Mouse (Mus musculus): ENCODE data around the gene Gm49394. TPM values are rescaled to one million over a fixed set of nuclear protein-coding genes. Genes with fewer than 3 reads are reported as not detected.
A peak's percentile ranks its signal among the peaks of the same experiment; 100 is the strongest.

Gm49394 gene
- polyA plus RNA-seq, 1 experiment from 2014 or later = not detected

DNA sequence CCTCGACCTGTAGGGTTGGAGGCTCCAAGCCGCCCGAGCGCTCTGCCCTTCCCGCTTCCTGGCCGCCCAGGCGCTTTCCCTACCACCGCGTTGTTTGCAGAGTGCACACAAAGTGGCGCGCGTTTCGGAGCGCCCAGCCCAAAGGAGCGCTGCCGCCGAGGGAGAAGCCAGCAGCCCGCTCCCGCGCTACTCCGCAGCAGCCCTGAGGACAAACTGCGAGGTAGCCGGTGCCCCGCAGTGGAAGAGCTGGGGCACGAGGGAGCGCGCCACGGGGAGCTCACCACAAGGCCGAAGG, 9.1 kb downstream of the Gm49394 start:
- peak; percentile 26; the same call in 1 of the 2 replicates for ATAC-seq

DNA sequence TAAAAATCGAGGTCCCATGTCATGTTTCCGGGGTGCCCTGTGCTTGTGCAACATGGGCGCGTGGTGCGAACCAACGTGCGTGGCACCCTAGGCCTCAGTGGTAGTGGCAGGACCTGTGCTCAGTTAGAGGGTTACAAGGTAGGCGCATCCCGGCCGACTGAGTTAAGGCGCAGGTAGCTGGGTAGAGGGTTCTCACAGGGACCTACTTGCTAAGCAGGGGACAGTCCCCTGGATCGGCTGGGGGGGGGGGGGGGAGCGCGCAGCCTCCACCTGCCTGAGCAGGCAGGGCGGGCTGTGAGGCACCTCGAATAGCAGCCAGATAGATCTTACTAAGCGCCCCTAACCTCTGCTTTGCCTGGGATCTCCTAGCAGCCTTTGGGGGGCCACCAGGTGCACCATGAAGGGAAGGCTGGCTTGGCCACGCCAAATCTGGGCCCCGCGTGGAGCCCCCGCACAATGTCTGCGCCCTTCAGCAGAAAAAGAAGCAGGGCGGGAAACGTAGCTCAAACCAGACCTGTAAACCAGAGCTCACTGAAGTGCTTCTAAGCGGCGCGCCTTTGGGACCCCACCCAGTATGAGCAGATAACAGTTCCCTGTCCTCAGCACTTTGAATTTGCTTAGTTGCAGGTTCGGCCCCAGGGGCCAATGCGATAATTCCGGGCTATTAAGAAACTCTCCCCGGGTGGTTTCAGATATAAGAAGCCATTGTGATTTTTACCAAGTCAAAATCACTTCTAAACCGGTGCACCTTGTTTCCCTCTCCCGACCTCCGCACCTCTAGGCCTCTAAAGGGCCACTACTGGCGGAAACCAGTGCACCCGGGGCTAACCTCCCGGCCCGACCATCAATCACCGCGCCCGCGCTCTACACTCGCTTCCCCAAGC, 9.7 kb downstream of the Gm49394 start:
- 0 out of 2 replicates have a peak, but pooled peaks cover 3% of the 10 kb centered on the region for H3K4me1 ChIP-seq (replicated peaks; ENCODE audit: control insufficient read depth, insufficient read depth, low read length)
- H3K4me3 ChIP-seq (ENCODE audit: low read depth, low read length) = peak overlapping the region; percentile 49
- H3K4me2 ChIP-seq (replicated peaks; ENCODE audit: low read depth) = peak overlapping the region; percentile 83
- H3K27ac ChIP-seq (ENCODE audit: low read depth, low read length) = peak overlapping the region; percentile 91
- H3K9ac ChIP-seq (ENCODE audit: low read depth, low read length) = peak overlapping the region; percentile 60
- 2% methylated on average over 42 of the region's 43 CpGs for WGBS
- H3K9me3 ChIP-seq (ENCODE audit: control insufficient read depth) = no peaks in the 10 kb centered on the region
- peaks cover 83% of the 10 kb centered on the region for H3K27me3 ChIP-seq (replicated peaks; ENCODE audit: control insufficient read depth, insufficient read depth, low read length)
- no peak for TF ChIP-seq CTCF (IDR thresholded peaks at IDR 0.05; ENCODE audit: low read depth)
- peak; percentile 55 for ATAC-seq
- H3K36me3 ChIP-seq (ENCODE audit: control insufficient read depth, insufficient read depth) = no peaks in the 10 kb centered on the region

More for the DNA sequence above, 9.1 kb downstream of the Gm49394 start:
- Histone ChIP-seq H3K36me3 (ENCODE audit: control insufficient read depth, insufficient read depth) (no peaks in the 10 kb centered on the region), H3K4me1 (replicated peaks; ENCODE audit: control insufficient read depth, insufficient read depth, low read length) (0 out of 2 replicates have a peak, but pooled peaks cover 3% of the 10 kb centered on the region), H3K27ac (ENCODE audit: low read depth, low read length) (peak overlapping the region; percentile 91), H3K4me2 (replicated peaks; ENCODE audit: low read depth) (peak overlapping the region; percentile 83), H3K27me3 (replicated peaks; ENCODE audit: control insufficient read depth, insufficient read depth, low read length) (peaks cover 87% of the 10 kb centered on the region), H3K9ac (ENCODE audit: low read depth, low read length) (peak overlapping the region; percentile 60), H3K9me3 (ENCODE audit: control insufficient read depth) (no peaks in the 10 kb centered on the region), H3K4me3 (ENCODE audit: low read depth, low read length) (peak overlapping the region; percentile 49)
- WGBS = 1% methylated on average over 29 of the region's 29 CpGs
- TF ChIP-seq CTCF (IDR thresholded peaks at IDR 0.05; ENCODE audit: low read depth) = no peak

DNA sequence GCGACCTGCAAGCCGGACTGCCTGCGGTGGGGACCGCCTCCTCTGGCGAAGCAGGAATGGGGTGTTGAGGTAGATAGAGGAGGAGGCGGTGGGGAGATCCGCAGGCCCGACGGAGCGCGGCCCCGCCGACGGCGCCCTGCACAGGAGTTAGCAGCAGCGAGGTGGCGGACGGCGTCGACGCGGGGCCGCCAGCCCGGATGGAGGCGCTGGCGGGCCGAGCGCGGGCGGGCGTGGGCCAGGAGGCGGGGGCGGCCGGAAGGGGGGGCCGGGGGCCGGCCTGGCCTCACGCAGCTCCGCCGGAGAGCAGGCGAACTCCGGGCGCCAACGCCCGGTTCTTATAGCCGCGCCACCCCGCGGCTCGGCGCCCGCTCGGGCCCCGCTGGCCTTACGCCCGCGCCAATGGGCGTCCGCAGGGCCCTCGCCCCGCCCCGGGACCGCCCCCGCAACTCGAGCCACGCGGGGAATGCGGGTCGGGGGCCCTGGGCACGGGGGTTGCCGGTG, 10.5 kb downstream of the Gm49394 start:
- H3K4me1 ChIP-seq (replicated peaks; ENCODE audit: control insufficient read depth, insufficient read depth, low read length) = 0 out of 2 replicates have a peak, but pooled peaks cover 3% of the 10 kb centered on the region

DNA sequence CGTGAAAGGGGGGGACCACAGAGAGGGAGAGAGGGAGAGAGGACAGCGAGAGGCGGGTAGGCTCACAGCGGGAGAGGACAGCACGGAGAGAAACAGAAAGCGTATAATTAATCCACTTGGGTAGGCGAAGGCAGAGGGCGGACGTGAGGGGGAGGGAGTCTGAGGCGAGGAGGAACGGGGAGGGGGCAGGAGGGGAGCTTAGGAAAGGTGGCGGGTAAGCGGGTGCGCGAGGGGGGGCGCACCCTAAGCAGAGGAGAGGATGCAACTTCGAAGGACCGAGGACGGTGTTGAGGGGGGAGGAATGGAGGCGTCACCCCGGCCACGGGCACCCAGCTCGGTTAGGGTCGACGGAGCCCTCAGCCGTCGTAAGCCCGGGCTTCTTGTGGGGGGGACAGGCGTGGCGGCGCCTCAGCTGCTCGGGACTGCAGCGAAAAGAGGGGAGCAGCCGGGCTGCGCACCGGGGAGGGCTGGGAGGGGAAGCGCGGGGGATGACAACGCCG, 11.0 kb downstream of the Gm49394 start:
- H3K27ac ChIP-seq (ENCODE audit: low read depth, low read length) = peak overlapping the region; percentile 91

More for the DNA sequence above, 10.5 kb downstream of the Gm49394 start:
- Histone ChIP-seq H3K36me3 (ENCODE audit: control insufficient read depth, insufficient read depth) (peaks cover 5% of the 10 kb centered on the region), H3K4me2 (replicated peaks; ENCODE audit: low read depth) (peak overlapping the region; percentile 83), H3K27me3 (replicated peaks; ENCODE audit: control insufficient read depth, insufficient read depth, low read length) (peaks cover 82% of the 10 kb centered on the region), H3K27ac (ENCODE audit: low read depth, low read length) (peak overlapping the region; percentile 91), H3K9me3 (ENCODE audit: control insufficient read depth) (no peaks in the 10 kb centered on the region), H3K4me3 (ENCODE audit: low read depth, low read length) (peak overlapping the region; percentile 49), H3K9ac (ENCODE audit: low read depth, low read length) (peak overlapping the region; percentile 60)
- WGBS = 2% methylated on average over 43 of the region's 70 CpGs
- ATAC-seq = peak; percentile 80
- TF ChIP-seq CTCF (IDR thresholded peaks at IDR 0.05; ENCODE audit: low read depth) = no peak

DNA sequence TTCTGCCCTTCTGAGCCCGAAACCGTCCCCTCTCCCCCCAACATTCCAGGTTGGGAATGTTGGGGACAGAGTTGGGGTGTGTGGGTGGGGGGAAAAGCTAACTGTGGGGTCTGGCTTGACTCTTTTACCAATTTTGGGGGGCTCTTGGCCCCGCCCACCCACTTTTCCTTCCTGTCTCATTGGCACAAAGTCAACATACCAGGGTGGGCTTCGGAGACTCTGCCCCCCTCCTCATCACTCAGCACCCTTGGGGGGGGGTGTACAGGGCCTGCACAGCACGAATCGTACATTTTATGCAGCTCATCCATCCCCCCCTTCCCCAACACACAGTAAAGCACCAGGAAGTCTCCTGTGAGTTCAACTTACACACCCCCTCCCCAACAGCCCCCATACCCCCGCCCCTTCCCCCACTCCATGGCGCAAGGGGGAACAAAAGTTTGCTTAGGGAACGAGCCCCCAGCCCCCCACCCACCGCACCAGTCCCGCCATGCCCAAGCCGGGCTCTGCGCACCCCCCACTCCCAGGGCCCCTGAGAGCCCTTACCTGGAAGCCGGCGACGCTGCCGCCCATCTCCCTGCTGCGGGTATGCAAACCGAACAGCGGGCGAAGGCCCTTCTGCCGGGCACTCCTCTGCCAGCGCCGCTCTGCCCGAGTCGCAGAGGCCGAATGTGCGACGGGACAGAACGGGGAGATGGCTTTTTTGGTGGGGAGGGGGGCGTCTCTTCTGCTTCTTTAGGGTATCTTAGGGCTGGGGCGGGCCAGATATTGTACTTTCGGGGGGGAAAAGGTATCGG, 11.7 kb downstream of the Gm49394 start:
- H3K36me3 ChIP-seq (ENCODE audit: control insufficient read depth, insufficient read depth) = peaks cover 8% of the 10 kb centered on the region
- no peaks in the 10 kb centered on the region for H3K9me3 ChIP-seq (ENCODE audit: control insufficient read depth)
- peak overlapping the region; percentile 83 for H3K4me2 ChIP-seq (replicated peaks; ENCODE audit: low read depth)
- WGBS = under 1% methylated on average over 33 of the region's 34 CpGs
- H3K4me1 ChIP-seq (replicated peaks; ENCODE audit: control insufficient read depth, insufficient read depth, low read length) = 0 out of 2 replicates have a peak, but pooled peaks cover 3% of the 10 kb centered on the region
- TF ChIP-seq CTCF (IDR thresholded peaks at IDR 0.05; ENCODE audit: low read depth) = no peak
- peak overlapping the region; percentile 46 for H3K27ac ChIP-seq (ENCODE audit: low read depth, low read length)
- no peak for ATAC-seq
- H3K27me3 ChIP-seq (replicated peaks; ENCODE audit: control insufficient read depth, insufficient read depth, low read length) = peaks cover 73% of the 10 kb centered on the region
- H3K9ac ChIP-seq (ENCODE audit: low read depth, low read length) = peak overlapping the region; percentile 54
- peak overlapping the region; percentile 49 for H3K4me3 ChIP-seq (ENCODE audit: low read depth, low read length)

More for the DNA sequence above, 11.0 kb downstream of the Gm49394 start:
- Histone ChIP-seq H3K4me1 (replicated peaks; ENCODE audit: control insufficient read depth, insufficient read depth, low read length) (0 out of 2 replicates have a peak, but pooled peaks cover 3% of the 10 kb centered on the region), H3K4me2 (replicated peaks; ENCODE audit: low read depth) (peak overlapping the region; percentile 83), H3K4me3 (ENCODE audit: low read depth, low read length) (peak overlapping the region; percentile 49), H3K9me3 (ENCODE audit: control insufficient read depth) (no peaks in the 10 kb centered on the region), H3K27me3 (replicated peaks; ENCODE audit: control insufficient read depth, insufficient read depth, low read length) (peaks cover 80% of the 10 kb centered on the region), H3K9ac (ENCODE audit: low read depth, low read length) (peak overlapping the region; percentile 54), H3K36me3 (ENCODE audit: control insufficient read depth, insufficient read depth) (peaks cover 8% of the 10 kb centered on the region)
- no peak for TF ChIP-seq CTCF (IDR thresholded peaks at IDR 0.05; ENCODE audit: low read depth)
- peak; percentile 1; the same call in 1 of the 2 replicates for ATAC-seq
- 1% methylated on average over 37 of the region's 40 CpGs for WGBS
